Mouse (Mus musculus) T-helper 2 cell (primary cell): Measurements from ENCODE around the gene Fam167b.

Experiments
- in situ Hi-C: fragments of 300-600 bp; cut with MboI, MseI; formaldehyde crosslinking; loops from one replicate; pipeline ENCODE4 v1.15.1; 2025; ENCODE audit warnings: high pct_unique_total_duplicates

Gene Fam167b

DNA sequence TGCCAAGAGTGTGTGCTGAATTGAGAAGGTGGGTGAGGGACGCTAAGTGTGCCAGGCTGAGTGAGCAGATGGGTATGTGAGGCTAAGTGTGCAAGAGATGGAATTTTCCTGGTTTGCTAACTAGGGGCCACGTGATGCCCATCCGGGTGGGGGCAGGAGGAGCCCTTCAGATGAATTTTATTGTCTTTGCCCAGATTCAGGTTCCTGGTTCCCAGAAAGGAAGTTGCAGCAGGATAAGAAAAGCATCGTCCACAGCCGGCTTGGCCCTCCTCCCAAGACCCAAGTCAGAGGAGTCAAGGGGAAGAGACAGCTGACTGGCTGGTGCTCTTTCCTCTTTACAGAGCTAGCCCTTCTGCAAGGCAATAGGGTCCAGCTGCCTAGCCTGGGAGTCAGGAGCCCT, at the start of gene Fam167b:
Gene Fam167b (minus strand): TSS at position 84 of the 400 bp plus-strand sequence.
- in situ Hi-C loops = loop anchor here (10.0 to 25.0 kb wide), 2 partner anchors 864 to 1334 kb away; partner anchors contain the start of gene Laptm5

- in situ Hi-C loops = no loop called here
Observed at GRCm38 (mm10) chr4:129626035-129626434, 47.7 kb upstream of the Fam167b start.

- in situ Hi-C loops = no loop called here
Observed at GRCm38 (mm10) chr4:129625496-129625895, 47.1 kb upstream of the Fam167b start.

GRCm38 (mm10) chr4:129625029-129625370, 46.7 kb upstream of the Fam167b start:
- in situ Hi-C loops = no loop called here

GRCm38 (mm10) chr4:129624281-129625028, 46.1 kb upstream of the Fam167b start:
- in situ Hi-C loops = loop anchor here (5.0 kb wide), 1 partner anchor 67 kb away; no protein-coding TSS in a partner anchor

GRCm38 (mm10) chr4:129623681-129624091, 45.3 kb upstream of the Fam167b start, which contains the start of gene Ccdc28b:
Gene Ccdc28b (minus strand): TSS chr4:129623947.
- in situ Hi-C loops = loop anchor here (5.0 kb wide), 1 partner anchor 66 kb away; no protein-coding TSS in a partner anchor

GRCm38 (mm10) chr4:129622803-129623535, 44.6 kb upstream of the Fam167b start:
- in situ Hi-C loops = loop anchor here (5.0 kb wide), 1 partner anchor 66 kb away; no protein-coding TSS in a partner anchor

DNA sequence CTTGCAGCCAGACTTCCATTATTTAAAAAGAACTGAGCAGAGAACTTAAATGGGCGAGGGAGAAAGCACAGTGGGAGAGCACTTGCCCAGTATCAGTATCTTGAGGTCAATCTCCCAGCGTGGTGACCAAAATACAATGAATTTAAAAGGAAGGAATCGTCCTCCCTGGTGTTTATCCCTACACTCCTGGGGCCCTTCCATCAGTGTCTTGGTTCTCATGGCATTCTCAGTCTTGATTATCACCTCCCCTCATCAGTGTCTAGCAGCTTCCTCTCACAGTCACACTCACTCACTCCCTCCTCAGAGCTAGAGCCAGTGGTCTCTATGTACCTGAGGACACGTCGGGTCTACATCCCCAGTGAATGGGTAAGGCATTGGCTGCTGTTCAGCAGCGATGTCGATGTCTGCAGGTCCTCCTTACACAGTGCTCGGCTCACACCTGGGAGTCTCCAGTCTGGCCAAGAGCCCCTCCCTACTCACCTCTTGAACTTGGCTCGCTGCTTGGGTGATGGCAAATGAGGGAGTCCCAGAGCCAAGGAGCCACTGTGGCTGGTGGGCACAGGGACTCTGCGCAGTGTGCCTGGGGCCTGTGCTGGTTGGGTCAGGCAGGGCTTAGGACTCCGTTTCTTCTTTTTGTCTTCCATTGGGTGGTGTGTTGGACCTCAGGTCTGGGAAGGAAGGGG, 43.9 kb upstream of the Fam167b start:
- in situ Hi-C loops = loop anchor here (5.0 kb wide), 1 partner anchor 65 kb away; no protein-coding TSS in a partner anchor

- in situ Hi-C loops = loop anchor here (5.0 kb wide), 1 partner anchor 64 kb away; no protein-coding TSS in a partner anchor
Observed at GRCm38 (mm10) chr4:129621283-129621841, 43.0 kb upstream of the Fam167b start.

- in situ Hi-C loops = loop anchor here (5.0 kb wide), 1 partner anchor 63 kb away; no protein-coding TSS in a partner anchor
Observed at GRCm38 (mm10) chr4:129620419-129621282, 42.3 kb upstream of the Fam167b start.

- in situ Hi-C loops = no loop called here
Observed at GRCm38 (mm10) chr4:129618786-129619691, 40.7 kb upstream of the Fam167b start, which contains the start of gene Iqcc. Gene Iqcc (minus strand): TSS chr4:129619099.

- in situ Hi-C loops = no loop called here
Observed at GRCm38 (mm10) chr4:129618031-129618430, 39.7 kb upstream of the Fam167b start.

GRCm38 (mm10) chr4:129617121-129617641, 38.8 kb upstream of the Fam167b start:
- in situ Hi-C loops = no loop called here

DNA sequence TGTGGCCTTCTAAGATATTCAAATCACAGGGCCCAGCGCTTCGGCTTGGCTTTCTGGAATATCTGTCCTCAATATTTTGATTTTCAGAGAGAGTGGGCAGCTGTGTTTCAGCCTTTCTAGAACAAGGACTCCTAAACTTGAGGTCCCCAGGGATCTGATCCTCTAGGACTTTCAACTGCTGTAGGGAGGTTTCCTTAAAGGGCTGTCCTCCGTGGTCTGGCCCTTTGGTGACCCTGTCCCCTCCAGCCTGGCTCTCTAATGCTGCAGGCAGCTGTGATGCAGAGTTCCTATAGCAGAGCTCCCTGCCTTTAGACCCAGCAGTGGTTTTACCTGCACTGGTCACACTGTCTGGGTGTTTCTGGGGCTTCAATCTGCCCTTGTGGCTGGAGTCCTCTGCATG, 38.3 kb upstream of the Fam167b start:
- in situ Hi-C loops = no loop called here

DNA sequence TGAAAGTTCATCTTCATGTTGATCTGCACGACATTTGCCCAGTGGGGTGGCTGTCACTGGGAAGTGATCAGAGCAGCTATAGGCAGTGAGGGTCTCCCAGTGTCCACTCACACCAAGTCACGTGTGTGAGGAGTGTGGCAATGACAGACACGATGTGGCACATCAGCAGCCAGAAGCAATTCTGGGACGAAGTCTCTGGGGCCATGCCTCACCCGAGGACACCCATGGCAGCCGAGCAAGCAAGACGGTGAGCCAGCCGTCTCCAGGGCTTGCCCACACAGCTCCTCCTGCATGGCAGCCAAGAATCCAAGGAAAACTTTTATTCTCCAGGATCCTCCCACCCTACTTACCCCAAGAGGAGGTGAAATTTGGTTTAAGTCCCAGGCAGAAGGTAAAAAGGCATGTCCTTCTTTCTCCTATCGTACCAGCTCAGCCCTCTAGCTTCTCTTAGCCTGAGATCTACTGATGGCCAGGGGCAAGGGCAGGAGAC, 37.5 kb upstream of the Fam167b start:
- in situ Hi-C loops = no loop called here

- in situ Hi-C loops = no loop called here
Observed at GRCm38 (mm10) chr4:129614093-129614492, 35.7 kb upstream of the Fam167b start, which contains the start of gene Dcdc2b. Gene Dcdc2b (minus strand): TSS chr4:129614257.

DNA sequence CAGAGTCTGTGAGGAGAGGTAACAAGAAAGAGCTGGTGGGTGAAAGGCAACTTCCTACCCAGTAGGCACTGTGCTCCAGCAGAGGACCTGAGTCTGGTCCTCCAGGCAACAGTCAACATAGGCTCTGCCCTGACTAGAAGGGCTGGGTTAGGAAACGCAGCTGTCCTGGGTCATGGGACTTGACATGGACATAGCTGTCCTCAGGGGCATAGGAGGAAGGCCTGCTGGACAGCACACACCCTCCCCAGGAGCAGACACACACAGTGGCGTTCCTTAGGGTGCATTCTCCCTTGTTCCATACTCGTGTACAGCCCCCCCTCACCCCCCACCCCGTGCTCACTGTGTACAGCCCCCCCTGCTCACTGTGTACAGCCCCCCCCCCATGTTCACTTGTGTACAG, 32.1 kb upstream of the Fam167b start:
- in situ Hi-C loops = no loop called here

- in situ Hi-C loops = no loop called here
Observed at GRCm38 (mm10) chr4:129610026-129610425, 31.7 kb upstream of the Fam167b start.

- in situ Hi-C loops = no loop called here
Observed at GRCm38 (mm10) chr4:129609139-129609631, 30.8 kb upstream of the Fam167b start.
